Mouse (Mus musculus): ENCODE measurements at regions not wholly inside any gene's neighbourhood (a gene's known extent, or its start where the extent isn't known, plus 50 kb on each side); places are given as distances from the start of the nearest gene placed in this dataset.

GRCm38 (mm10) chr9:63049290-63049689 lies 61.6 kb upstream of the Pias1 start:
- TF ChIP-seq CTCF (IDR thresholded peaks at IDR 0.05; ENCODE audit: low read depth) (no peak), EP300 (IDR thresholded peaks at IDR 0.05; ENCODE audit: low read depth) (no peak)
